Mouse (Mus musculus) kidney, postnatal 0 days (tissue): ENCODE results near the gene Gad2. TPM values are rescaled to one million over a fixed set of nuclear protein-coding genes. Genes with fewer than 3 reads are reported as not detected.

ENCODE experiments used
- ATAC-seq: fragments of 200-750 bp; cut with Nextera tagmentation; replicated peaks from 2 replicates; pipeline ENCODE4 v1.8.0; 2017; ENCODE audit warnings: low read depth, moderate number of reproducible peaks, moderate TSS enrichment, moderate library complexity; ENCODE audit not compliant: low FRiP score
- DNase-seq: peaks from one replicate; pipeline ENCODE4 v3.0.0-alpha.2; 2016; ENCODE audit warnings: low spot score
- H3K27ac ChIP-seq: fragments of 300-500 bp; sonication (generic); 2 replicates; pipeline ENCODE4 v1.5.1; 2014; ENCODE audit warnings: mild to moderate bottlenecking
- H3K27me3 ChIP-seq: fragments of 300-500 bp; sonication (generic); 2 replicates; pipeline ENCODE4 v1.6.1; 2014; ENCODE audit warnings: low read length, mixed read lengths; ENCODE audit not compliant: insufficient read depth
- H3K36me3 ChIP-seq: fragments of 300-500 bp; sonication (generic); 2 replicates; pipeline ENCODE4 v1.6.1; 2014; ENCODE audit warnings: low read length, mixed read lengths; ENCODE audit not compliant: insufficient read depth
- H3K4me1 ChIP-seq: fragments of 300-500 bp; sonication (generic); replicated peaks from 2 replicates; pipeline ENCODE4 v1.6.1; 2014; ENCODE audit warnings: antibody characterized with exemption, low read length, mixed read lengths; ENCODE audit not compliant: insufficient read depth
- H3K4me2 ChIP-seq: fragments of 300-500 bp; sonication (generic); 2 replicates; pipeline ENCODE4 v1.6.1; 2014; ENCODE audit warnings: mild to moderate bottlenecking, low read length, moderate library complexity, mixed read lengths
- H3K4me3 ChIP-seq: fragments of 300-500 bp; sonication (generic); replicated peaks from 2 replicates; pipeline ENCODE4 v1.5.1; 2014; ENCODE audit warnings: low read depth, low read length
- H3K9ac ChIP-seq: fragments of 300-500 bp; sonication (generic); 2 replicates; pipeline ENCODE4 v1.6.1; 2014; ENCODE audit warnings: low read depth, low read length
- H3K9me3 ChIP-seq: fragments of 300-500 bp; sonication (generic); replicated peaks from 2 replicates; pipeline ENCODE4 v1.6.1; 2016; ENCODE audit warnings: low read length, inconsistent platforms, mixed read lengths
- CTCF ChIP-seq: IDR thresholded peaks from 2 replicates; pipeline ENCODE4 v1.5.1; 2016; ENCODE audit warnings: antibody characterized with exemption, low read depth, mild to moderate bottlenecking, moderate library complexity
- WGBS: fragments of 180-500 bp; shearing (Covaris S2); extraction: QIAGEN DNeasy Blood & Tissue Kit; methylation state at CpG from one replicate; pipeline ENCODE4 v1.1.7; 2014; 5-methylcytosine and 5-hydroxymethylcytosine counted together
- polyA plus RNA-seq: library from polyadenylated mRNA; unstranded; fragments of >200 nt; fragmentation: Nextera tagmentation; extraction: Ambion mirVana; gene quantifications from 2 replicates; pipeline ENCODE4 v1.2.1, GENCODE M21; 2015

Gene Gad2
- polyA plus RNA-seq, 1 experiment from 2014 or later: not detected

DNA sequence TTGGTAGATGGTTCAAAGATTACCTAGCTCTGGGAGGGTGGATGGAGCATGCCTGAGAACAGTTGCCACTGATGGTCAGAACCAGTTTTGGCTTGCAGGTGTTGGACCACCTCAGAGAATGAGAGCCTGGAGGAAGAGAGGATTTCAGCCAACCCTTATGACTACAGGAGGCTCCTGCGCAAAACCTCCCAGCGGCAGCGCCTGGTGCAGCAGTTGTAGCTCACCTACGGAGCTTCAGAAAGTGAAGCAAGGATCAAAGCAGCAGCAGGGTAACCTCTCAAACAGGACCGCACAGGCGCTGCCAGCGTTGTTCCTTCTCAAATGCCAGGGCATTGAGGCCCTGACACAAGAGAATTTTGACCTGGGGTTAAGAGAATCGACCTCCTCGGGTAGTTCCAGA, 4.1 kb upstream of the Gad2 start:
- Histone ChIP-seq H3K9me3 (no peaks in the 10 kb centered on the region), H3K4me1 (no peaks in the 10 kb centered on the region), H3K27me3 (peaks cover 38% of the 10 kb centered on the region), H3K4me3 (no peak overlapping the region), H3K4me2 (no peak overlapping the region), H3K27ac (no peak overlapping the region), H3K9ac (no peak overlapping the region), H3K36me3 (no peaks in the 10 kb centered on the region)
- DNase-seq (no peak), ATAC-seq (no peak)
- 4% methylated on average over 9 of the region's 9 CpGs for WGBS
- no peak for TF ChIP-seq CTCF

DNA sequence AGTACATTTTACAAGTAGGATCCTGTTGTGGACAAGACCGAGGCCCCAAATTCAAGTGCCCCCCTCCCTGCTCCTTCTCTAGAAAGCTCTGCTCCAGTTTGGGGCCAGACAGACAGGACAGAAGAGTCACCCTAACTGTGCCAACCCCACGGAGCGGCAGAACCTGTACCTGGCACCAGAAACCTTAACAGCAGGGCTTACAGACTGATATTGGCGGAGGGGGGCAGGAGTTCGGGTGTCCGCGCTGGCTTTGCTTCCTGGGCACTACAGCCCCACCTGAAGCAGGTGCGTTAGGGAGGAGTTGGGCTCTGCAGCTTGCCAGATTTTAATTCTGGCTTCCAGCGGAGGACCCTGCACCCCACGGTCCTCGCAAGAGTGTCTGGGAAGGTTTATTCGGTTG, 2.6 kb upstream of the Gad2 start:
- ATAC-seq: no peak
- WGBS: 2% methylated on average over 12 of the region's 12 CpGs
- H3K27me3 ChIP-seq: peaks cover 51% of the 10 kb centered on the region
- H3K4me2 ChIP-seq: no peak overlapping the region
- H3K27ac ChIP-seq: no peak overlapping the region
- peaks cover 5% of the 10 kb centered on the region; the same call in 1 of the 2 replicates for H3K4me1 ChIP-seq
- no peaks in the 10 kb centered on the region for H3K9me3 ChIP-seq
- TF ChIP-seq CTCF: no peak
- no peak for DNase-seq
- H3K9ac ChIP-seq: no peak overlapping the region
- no peak overlapping the region for H3K4me3 ChIP-seq
- no peaks in the 10 kb centered on the region for H3K36me3 ChIP-seq

DNA sequence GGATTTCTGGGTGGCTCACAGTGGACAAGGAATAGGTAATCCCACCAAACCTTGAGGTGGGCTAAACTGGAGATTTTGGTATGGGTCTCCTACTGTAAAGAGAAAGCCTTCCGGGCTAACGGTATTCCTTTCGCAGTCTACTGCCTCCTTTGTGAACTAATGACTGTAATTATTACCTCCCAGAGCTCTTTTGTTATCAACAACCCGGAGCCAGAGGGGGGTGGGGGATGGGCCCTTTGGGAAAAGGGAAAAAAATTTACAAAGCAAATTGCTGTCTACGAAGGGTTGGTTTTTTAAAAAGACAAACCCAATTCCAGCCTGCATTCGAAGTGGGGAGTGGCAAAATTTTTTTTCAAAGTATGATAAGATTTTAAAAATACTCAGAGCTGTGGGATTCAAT, 2.0 kb upstream of the Gad2 start:
- Histone ChIP-seq H3K4me1 (peaks cover 5% of the 10 kb centered on the region; the same call in 1 of the 2 replicates), H3K27me3 (peaks cover 58% of the 10 kb centered on the region), H3K9ac (no peak overlapping the region), H3K4me2 (no peak overlapping the region), H3K9me3 (no peaks in the 10 kb centered on the region), H3K27ac (no peak overlapping the region), H3K36me3 (no peaks in the 10 kb centered on the region), H3K4me3 (no peak overlapping the region)
- DNase-seq: no peak
- no peak for TF ChIP-seq CTCF
- ATAC-seq: no peak
- 2% methylated on average over 6 of the region's 6 CpGs for whole genome bisulfite sequencing

DNA sequence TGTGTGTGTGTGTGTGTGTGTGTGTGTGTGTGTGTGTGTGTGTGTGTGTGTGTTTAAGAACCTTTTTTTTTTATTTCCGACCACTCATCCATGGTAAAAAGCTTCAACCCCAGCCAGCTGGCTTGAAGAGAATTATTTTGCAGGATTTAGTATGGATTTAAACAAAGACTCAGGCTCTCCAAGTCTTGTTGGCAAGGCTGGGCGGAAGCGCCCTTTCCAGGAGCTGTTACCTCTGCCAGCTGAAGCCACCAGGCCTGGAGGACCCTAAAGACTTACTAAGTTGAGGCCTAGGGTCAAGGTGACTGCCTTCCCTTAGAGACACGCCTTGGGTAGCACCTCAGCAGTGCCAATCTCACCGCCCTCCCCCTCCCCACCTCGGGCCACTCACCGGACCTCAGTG, 1.5 kb upstream of the Gad2 start:
- Histone ChIP-seq H3K9ac (no peak overlapping the region), H3K36me3 (no peaks in the 10 kb centered on the region), H3K27me3 (peaks cover 63% of the 10 kb centered on the region), H3K4me1 (peaks cover 5% of the 10 kb centered on the region; the same call in 1 of the 2 replicates), H3K4me2 (no peak overlapping the region), H3K9me3 (no peaks in the 10 kb centered on the region), H3K27ac (no peak overlapping the region), H3K4me3 (no peak overlapping the region)
- TF ChIP-seq CTCF: no peak
- WGBS: 5% methylated on average over 7 of the region's 7 CpGs
- no peak for ATAC-seq
- no peak for DNase-seq

DNA sequence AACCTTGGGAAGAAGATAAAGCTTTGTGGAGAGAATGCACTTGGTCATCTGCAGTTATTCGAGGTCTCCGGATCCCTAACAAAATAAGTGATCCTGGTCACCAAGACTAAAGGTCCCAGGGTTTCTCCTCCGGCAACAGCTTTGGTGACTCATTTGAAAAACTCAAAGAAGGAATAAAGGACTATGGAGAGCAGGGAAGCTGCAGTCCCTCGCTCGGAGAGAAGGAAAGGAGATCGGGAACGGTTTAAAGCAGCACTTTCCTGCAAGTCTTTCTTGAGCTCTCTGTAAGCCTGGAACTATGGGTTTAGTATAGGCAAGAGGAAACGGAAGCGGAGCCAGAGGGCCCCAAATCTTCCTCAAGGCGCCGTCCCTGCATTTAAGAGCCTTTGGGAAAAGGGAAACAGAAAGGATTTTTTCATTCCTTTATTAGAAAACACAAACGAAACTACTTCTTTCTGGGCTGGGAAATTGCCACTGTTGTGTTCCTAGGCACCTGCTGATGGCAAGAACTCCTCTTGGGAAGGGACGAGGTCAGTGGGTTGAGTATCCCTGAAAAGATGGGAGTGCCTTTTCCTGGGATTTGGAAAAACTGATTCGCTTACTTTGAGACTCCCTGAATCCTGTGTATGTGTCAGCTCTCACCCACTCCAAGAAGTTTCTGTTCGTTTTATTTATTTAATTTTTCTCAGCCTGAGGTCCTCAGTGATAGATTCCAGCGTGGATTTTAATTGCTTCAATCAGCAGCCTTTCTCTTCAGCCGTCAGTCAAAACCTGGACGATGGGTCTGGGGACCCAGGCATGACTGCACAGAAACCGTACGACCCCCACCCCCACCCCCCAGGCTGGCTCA, 802 bp upstream of the Gad2 start:
- no peak for TF ChIP-seq CTCF
- no peaks in the 10 kb centered on the region for H3K9me3 ChIP-seq
- no peak overlapping the region; the same call in 1 of the 2 replicates for H3K4me2 ChIP-seq
- peaks cover 5% of the 10 kb centered on the region; the same call in 1 of the 2 replicates for H3K4me1 ChIP-seq
- no peak for DNase-seq
- no peak for ATAC-seq
- WGBS: 3% methylated on average over 20 of the region's 20 CpGs
- H3K4me3 ChIP-seq: peak overlapping the region; percentile 28; the same call in 1 of the 2 replicates
- H3K9ac ChIP-seq: no peak overlapping the region
- H3K27me3 ChIP-seq: peaks cover 65% of the 10 kb centered on the region
- no peaks in the 10 kb centered on the region for H3K36me3 ChIP-seq
- no peak overlapping the region for H3K27ac ChIP-seq

DNA sequence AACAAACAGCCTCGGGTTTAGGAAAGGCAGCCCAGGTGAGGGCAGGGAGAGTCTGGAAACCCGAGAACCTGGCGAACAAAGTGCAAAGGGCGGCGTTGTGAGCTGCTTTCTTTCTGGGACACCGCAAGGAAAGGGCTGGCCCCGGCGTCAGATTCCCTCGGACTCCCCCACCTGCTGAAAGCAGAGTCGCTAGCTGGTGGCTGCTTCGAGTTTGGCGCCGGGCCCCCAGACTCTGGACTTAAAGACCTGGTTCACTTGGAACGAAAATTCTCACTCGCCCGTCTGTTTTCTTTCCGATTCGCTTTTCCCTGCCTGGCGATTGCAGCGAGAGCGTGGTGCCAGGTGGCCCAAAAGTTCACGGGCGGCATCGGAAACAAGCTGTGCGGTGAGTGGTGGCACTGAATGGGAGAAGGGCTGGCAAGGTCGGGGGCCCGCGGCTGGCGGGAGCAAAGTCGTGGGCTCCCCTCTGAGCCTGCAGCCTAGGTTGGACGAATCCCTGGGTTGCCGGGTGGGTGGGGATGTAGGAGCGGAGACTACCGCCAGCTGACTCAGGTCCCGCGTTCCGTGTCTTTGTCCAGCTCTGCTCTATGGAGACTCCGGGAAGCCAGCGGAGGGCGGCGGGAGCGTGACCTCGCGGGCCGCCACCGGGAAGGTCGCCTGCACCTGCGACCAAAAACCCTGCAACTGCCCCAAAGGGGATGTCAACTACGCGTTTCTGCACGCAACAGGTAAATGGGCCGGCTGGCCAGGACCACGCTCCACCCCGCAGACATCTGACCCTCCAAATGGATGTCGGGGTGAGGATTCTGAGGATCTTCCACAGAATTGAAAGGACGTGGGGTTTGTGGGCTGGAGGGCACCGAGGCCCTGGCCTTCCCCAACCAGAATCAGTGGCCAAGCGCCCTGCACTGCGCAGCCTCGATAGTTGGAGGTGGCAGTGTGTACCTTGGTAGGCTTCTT, 1.4 kb downstream of the Gad2 start:
- H3K27ac ChIP-seq: no peak overlapping the region
- H3K4me1 ChIP-seq: peaks cover 5% of the 10 kb centered on the region; the same call in 1 of the 2 replicates
- under 1% methylated on average over 60 of the region's 60 CpGs for WGBS
- no peaks in the 10 kb centered on the region for H3K36me3 ChIP-seq
- ATAC-seq (no peak), DNase-seq (no peak)
- no peak overlapping the region for H3K9ac ChIP-seq
- H3K9me3 ChIP-seq: no peaks in the 10 kb centered on the region
- TF ChIP-seq CTCF: no peak
- peak overlapping the region; percentile 58 for H3K4me2 ChIP-seq
- H3K4me3 ChIP-seq: peak overlapping the region; percentile 28; the same call in 1 of the 2 replicates
- peaks cover 83% of the 10 kb centered on the region for H3K27me3 ChIP-seq
